Mouse (Mus musculus): ENCODE measurements at regions not wholly inside any gene's neighbourhood (a gene's known extent, or its start where the extent isn't known, plus 50 kb on each side); places are given as distances from the start of the nearest gene placed in this dataset.

- TF ChIP-seq CTCF (IDR thresholded peaks at IDR 0.05; ENCODE audit: low read depth), result no peak
- no peak for TF ChIP-seq EP300 (IDR thresholded peaks at IDR 0.05; ENCODE audit: low read depth)
Observed at GRCm38 (mm10) chr15:86737945-86738344, 523.7 kb downstream of the Tbc1d22a start.

Data from heart, postnatal 0 days (tissue).